Mouse (Mus musculus): ENCODE results near the gene Olfr774.
"Not testable (repeated sequence)": the region's sequence is repeated elsewhere in the genome, so short reads cannot be mapped to it uniquely, and the experiment has no call there.

The Olfr774 gene

GRCm38 (mm10) chr10:129235904-129236303, at the start of gene Olfr774:
Gene Olfr774 (plus strand): TSS chr10:129236204.
- no peak for DNase-seq (ENCODE audit: low read depth, low spot score)

- DNase-seq (ENCODE audit: low read depth, low spot score): not testable (repeated sequence)
These were observed 48.7 kb upstream of the Olfr774 start, which contains the start of gene Olfr773 for GRCm38 (mm10) chr10:129187319-129187718. Gene Olfr773 (minus strand): TSS chr10:129187419.

GRCm38 (mm10) chr10:129230737-129231136, 5.3 kb upstream of the Olfr774 start:
- no peak for DNase-seq (ENCODE audit: low read depth, low spot score)

- no peak for DNase-seq (ENCODE audit: low read depth, low spot score)
These were observed 12.1 kb downstream of the Olfr774 start, which contains the start of gene Olfr775 for GRCm38 (mm10) chr10:129248112-129248511. Gene Olfr775 (plus strand): TSS chr10:129248412.

- no peak for DNase-seq (ENCODE audit: low read depth, low spot score)
These were observed 22.8 kb downstream of the Olfr774 start, which contains the start of gene Olfr776 for GRCm38 (mm10) chr10:129258827-129259226. Gene Olfr776 (plus strand): TSS chr10:129259127.

GRCm38 (mm10) chr10:129271081-129271535, 35.1 kb downstream of the Olfr774 start, which contains the start of gene Olfr777:
Gene Olfr777 (minus strand): TSS chr10:129271485.
- no peak for DNase-seq (ENCODE audit: low read depth, low spot score)
